Mouse (Mus musculus) embryonic facial prominence, embryonic 11.5 days (tissue): ENCODE results near the gene Igsf8. TPM values are rescaled to one million over a fixed set of nuclear protein-coding genes. Genes with fewer than 3 reads are reported as not detected.

ENCODE experiments used
- ATAC-seq: fragments of 200-750 bp; cut with Nextera tagmentation; replicated peaks from 2 replicates; pipeline ENCODE4 v1.8.0; 2017; ENCODE audit warnings: low read depth; ENCODE audit not compliant: insufficient number of reproducible peaks, low FRiP score, low TSS enrichment
- DNase-seq: peaks from one replicate; pipeline ENCODE4 v3.0.0-alpha.2; 2015; ENCODE audit warnings: low spot score
- H3K27ac ChIP-seq: fragments of 300-500 bp; sonication (generic); replicated peaks from 2 replicates; pipeline ENCODE4 v1.5.1; 2014; ENCODE audit warnings: mild to moderate bottlenecking, low read depth, low read length, control low read depth
- H3K27me3 ChIP-seq: fragments of 300-500 bp; sonication (generic); 2 replicates; pipeline ENCODE4 v1.6.1; 2014; ENCODE audit warnings: mild to moderate bottlenecking, low read length, moderate library complexity, mixed read lengths; ENCODE audit not compliant: control insufficient read depth, insufficient read depth
- H3K36me3 ChIP-seq: fragments of 300-500 bp; sonication (generic); replicated peaks from 2 replicates; pipeline ENCODE4 v1.6.1; 2014; ENCODE audit warnings: low read depth, mild to moderate bottlenecking, low read length, moderate library complexity, mixed read lengths; ENCODE audit not compliant: control insufficient read depth, insufficient read depth
- H3K4me1 ChIP-seq: fragments of 300-500 bp; sonication (generic); 2 replicates; pipeline ENCODE4 v1.6.1; 2014; ENCODE audit warnings: low read length, mixed read lengths; ENCODE audit not compliant: control insufficient read depth, insufficient read depth
- H3K4me2 ChIP-seq: fragments of 300-500 bp; sonication (generic); 2 replicates; pipeline ENCODE4 v1.6.1; 2014; ENCODE audit warnings: low read depth, mild to moderate bottlenecking, control low read depth, low read length, moderate library complexity
- H3K4me3 ChIP-seq: fragments of 300-500 bp; sonication (generic); 2 replicates; pipeline ENCODE4 v1.5.1; 2014; ENCODE audit warnings: low read depth, low read length, control low read depth
- H3K9ac ChIP-seq: fragments of 300-500 bp; sonication (generic); replicated peaks from 2 replicates; pipeline ENCODE4 v1.6.1; 2014; ENCODE audit warnings: mild to moderate bottlenecking, control low read depth, low read length
- H3K9me3 ChIP-seq: fragments of 300-500 bp; sonication (generic); replicated peaks from 2 replicates; pipeline ENCODE4 v1.6.1; 2016; ENCODE audit warnings: mild to moderate bottlenecking, low read length, inconsistent platforms, mixed read lengths; ENCODE audit not compliant: control insufficient read depth
- WGBS: fragments of 180-500 bp; shearing (Covaris S2); extraction: QIAGEN DNeasy Blood & Tissue Kit; methylation state at CpG from one replicate; pipeline ENCODE4 v1.1.7; 2014; 5-methylcytosine and 5-hydroxymethylcytosine counted together
- polyA plus RNA-seq: library from polyadenylated mRNA; unstranded; fragments of >200 nt; fragmentation: Nextera tagmentation; extraction: Ambion mirVana; gene quantifications from 2 replicates; pipeline ENCODE4 v1.2.1, GENCODE M21; 2014

Igsf8 gene
- polyA plus RNA-seq, 1 experiment from 2014 or later, result 30.1 TPM

- Histone ChIP-seq H3K27ac (no peak overlapping the region), H3K4me3 (no peak overlapping the region), H3K4me1 (no peaks in the 10 kb centered on the region; the same call in 1 of the 2 replicates), H3K9ac (no peak overlapping the region), H3K9me3 (no peaks in the 10 kb centered on the region), H3K4me2 (no peak overlapping the region), H3K27me3 (no peaks in the 10 kb centered on the region; the same call in 1 of the 2 replicates), H3K36me3 (no peaks in the 10 kb centered on the region)
- 90% methylated on average over 12 of the region's 12 CpGs for WGBS
- no peak for ATAC-seq
- no peak for DNase-seq
Measured at GRCm38 (mm10) chr1:172347382-172347781, 85.9 kb downstream of the Igsf8 start.

GRCm38 (mm10) chr1:172349504-172349903 lies 88.1 kb downstream of the Igsf8 start:
- H3K4me1 ChIP-seq, result no peaks in the 10 kb centered on the region; the same call in 1 of the 2 replicates
- no peak overlapping the region for H3K4me2 ChIP-seq
- H3K9ac ChIP-seq, result no peak overlapping the region
- H3K27ac ChIP-seq, result no peak overlapping the region
- no peak for DNase-seq
- H3K9me3 ChIP-seq, result no peaks in the 10 kb centered on the region
- WGBS, result 58% methylated on average over 5 of the region's 5 CpGs
- ATAC-seq, result no peak; the same call in 1 of the 2 replicates
- no peaks in the 10 kb centered on the region for H3K27me3 ChIP-seq
- H3K4me3 ChIP-seq, result no peak overlapping the region
- no peaks in the 10 kb centered on the region for H3K36me3 ChIP-seq

GRCm38 (mm10) chr1:172349916-172350812 lies 88.7 kb downstream of the Igsf8 start:
- Histone ChIP-seq H3K27ac (0 out of 2 replicates have a peak overlapping the region, but pooled peaks have one; percentile 5), H3K9me3 (no peaks in the 10 kb centered on the region), H3K4me3 (no peak overlapping the region), H3K36me3 (no peaks in the 10 kb centered on the region), H3K4me2 (no peak overlapping the region), H3K27me3 (no peaks in the 10 kb centered on the region), H3K9ac (0 out of 2 replicates have a peak overlapping the region, but pooled peaks have one; percentile 7), H3K4me1 (no peaks in the 10 kb centered on the region; the same call in 1 of the 2 replicates)
- ATAC-seq, result peak; percentile 93
- 5% methylated on average over 19 of the region's 19 CpGs for WGBS
- peak; percentile 60 for DNase-seq

GRCm38 (mm10) chr1:172352001-172352400 lies 90.6 kb downstream of the Igsf8 start:
- H3K9me3 ChIP-seq, result no peaks in the 10 kb centered on the region
- H3K9ac ChIP-seq, result no peak overlapping the region
- H3K4me3 ChIP-seq, result no peak overlapping the region
- no peak for DNase-seq
- H3K27ac ChIP-seq, result no peak overlapping the region
- WGBS, result 78% methylated on average over 6 of the region's 6 CpGs
- ATAC-seq, result no peak
- H3K4me1 ChIP-seq, result no peaks in the 10 kb centered on the region; the same call in 1 of the 2 replicates
- H3K36me3 ChIP-seq, result no peaks in the 10 kb centered on the region
- H3K27me3 ChIP-seq, result no peaks in the 10 kb centered on the region
- no peak overlapping the region for H3K4me2 ChIP-seq

GRCm38 (mm10) chr1:172352453-172352852 lies 91.0 kb downstream of the Igsf8 start:
- Histone ChIP-seq H3K4me3 (no peak overlapping the region), H3K9me3 (no peaks in the 10 kb centered on the region), H3K9ac (no peak overlapping the region), H3K4me1 (no peaks in the 10 kb centered on the region; the same call in 1 of the 2 replicates), H3K27me3 (no peaks in the 10 kb centered on the region), H3K4me2 (no peak overlapping the region), H3K36me3 (no peaks in the 10 kb centered on the region), H3K27ac (no peak overlapping the region)
- DNase-seq (no peak), ATAC-seq (no peak)
- WGBS, result 79% methylated on average over 3 of the region's 3 CpGs

GRCm38 (mm10) chr1:172355336-172355735 lies 93.9 kb downstream of the Igsf8 start:
- ATAC-seq (no peak), DNase-seq (no peak)
- H3K9me3 ChIP-seq, result no peaks in the 10 kb centered on the region
- H3K27ac ChIP-seq, result no peak overlapping the region
- 53% methylated on average over 3 of the region's 3 CpGs for WGBS
- no peaks in the 10 kb centered on the region; the same call in 1 of the 2 replicates for H3K4me1 ChIP-seq
- no peaks in the 10 kb centered on the region for H3K27me3 ChIP-seq
- H3K36me3 ChIP-seq, result no peaks in the 10 kb centered on the region
- H3K4me2 ChIP-seq, result no peak overlapping the region
- no peak overlapping the region for H3K9ac ChIP-seq
- no peak overlapping the region for H3K4me3 ChIP-seq

GRCm38 (mm10) chr1:172357550-172357949 lies 96.1 kb downstream of the Igsf8 start:
- Histone ChIP-seq H3K9ac (no peak overlapping the region), H3K4me2 (no peak overlapping the region), H3K4me3 (no peak overlapping the region), H3K27ac (no peak overlapping the region), H3K27me3 (no peaks in the 10 kb centered on the region), H3K36me3 (no peaks in the 10 kb centered on the region), H3K9me3 (no peaks in the 10 kb centered on the region), H3K4me1 (no peaks in the 10 kb centered on the region)
- no peak for ATAC-seq
- 10% methylated on average over 1 of the region's 1 CpGs for WGBS
- peak; percentile 67 for DNase-seq

- no peaks in the 10 kb centered on the region for H3K4me1 ChIP-seq
- no peak overlapping the region for H3K4me2 ChIP-seq
- no peaks in the 10 kb centered on the region for H3K9me3 ChIP-seq
- no peak for ATAC-seq
- 73% methylated on average over 10 of the region's 10 CpGs for WGBS
- no peaks in the 10 kb centered on the region for H3K27me3 ChIP-seq
- H3K27ac ChIP-seq, result no peak overlapping the region
- H3K9ac ChIP-seq, result no peak overlapping the region
- DNase-seq, result no peak
- H3K36me3 ChIP-seq, result no peaks in the 10 kb centered on the region
- H3K4me3 ChIP-seq, result no peak overlapping the region
Measured at GRCm38 (mm10) chr1:172358341-172358740, 96.9 kb downstream of the Igsf8 start.
